Mouse (Mus musculus): Measurements from ENCODE around the gene Usp48. TPM values are rescaled to one million over a fixed set of nuclear protein-coding genes. Genes with fewer than 3 reads are reported as not detected.

Gene Usp48
- polyA plus RNA-seq, 1 experiment from 2014 or later, result 39.5 TPM

- no peak for ATAC-seq (ENCODE audit: insufficient number of reproducible peaks, insufficient read depth, low FRiP score, low read depth)
- WGBS, result 76% methylated on average over 10 of the region's 10 CpGs
- Histone ChIP-seq H3K4me1 (ENCODE audit: control insufficient read depth in 2 of 2, insufficient read depth in 2 of 2, low read length in 2 of 2) (peaks cover under 1 to 17% of the 10 kb centered on the region in 2 experiments), H3K4me3 (ENCODE audit: control insufficient read depth in 1 of 2, insufficient read depth in 1 of 2, low read depth in 1 of 2, low read length in 2 of 2) (no peak overlapping the region), H3K36me3 (ENCODE audit: control insufficient read depth, insufficient read depth, low read length) (no peaks in the 10 kb centered on the region), H3K4me2 (ENCODE audit: low read length) (no peak overlapping the region), H3K27me3 (ENCODE audit: control insufficient read depth, insufficient read depth, low read length) (peaks cover 4% of the 10 kb centered on the region), H3K9me3 (ENCODE audit: control insufficient read depth, low read length) (no peaks in the 10 kb centered on the region), H3K27ac (replicated peaks in 1 of 2; ENCODE audit: control insufficient read depth in 1 of 2, insufficient read depth in 1 of 2, low read depth in 2 of 2, low read length in 2 of 2) (no peak overlapping the region), H3K9ac (ENCODE audit: low read length) (no peak overlapping the region)
Observed at GRCm38 (mm10) chr4:137692107-137692902, 98.8 kb downstream of the Usp48 start.

GRCm38 (mm10) chr4:137695300-137695699 is 101.7 kb downstream of the Usp48 start:
- no peak overlapping the region for H3K27ac ChIP-seq (replicated peaks in 1 of 2; ENCODE audit: control insufficient read depth in 1 of 2, insufficient read depth in 1 of 2, low read depth in 2 of 2, low read length in 2 of 2)
- H3K9me3 ChIP-seq (ENCODE audit: control insufficient read depth, low read length), result no peaks in the 10 kb centered on the region
- no peak overlapping the region for H3K4me3 ChIP-seq (ENCODE audit: control insufficient read depth in 1 of 2, insufficient read depth in 1 of 2, low read depth in 1 of 2, low read length in 2 of 2)
- no peaks in the 10 kb centered on the region for H3K36me3 ChIP-seq (ENCODE audit: control insufficient read depth, insufficient read depth, low read length)
- ATAC-seq (ENCODE audit: insufficient number of reproducible peaks, insufficient read depth, low FRiP score, low read depth), result no peak
- 77% methylated on average over 8 of the region's 8 CpGs for WGBS
- no peak overlapping the region for H3K4me2 ChIP-seq (ENCODE audit: low read length)
- H3K4me1 ChIP-seq (ENCODE audit: control insufficient read depth in 2 of 2, insufficient read depth in 2 of 2, low read length in 2 of 2), result peaks cover 15 to 30% of the 10 kb centered on the region in 2 experiments
- no peak overlapping the region for H3K9ac ChIP-seq (ENCODE audit: low read length)
- peaks cover 4% of the 10 kb centered on the region for H3K27me3 ChIP-seq (ENCODE audit: control insufficient read depth, insufficient read depth, low read length)

DNA sequence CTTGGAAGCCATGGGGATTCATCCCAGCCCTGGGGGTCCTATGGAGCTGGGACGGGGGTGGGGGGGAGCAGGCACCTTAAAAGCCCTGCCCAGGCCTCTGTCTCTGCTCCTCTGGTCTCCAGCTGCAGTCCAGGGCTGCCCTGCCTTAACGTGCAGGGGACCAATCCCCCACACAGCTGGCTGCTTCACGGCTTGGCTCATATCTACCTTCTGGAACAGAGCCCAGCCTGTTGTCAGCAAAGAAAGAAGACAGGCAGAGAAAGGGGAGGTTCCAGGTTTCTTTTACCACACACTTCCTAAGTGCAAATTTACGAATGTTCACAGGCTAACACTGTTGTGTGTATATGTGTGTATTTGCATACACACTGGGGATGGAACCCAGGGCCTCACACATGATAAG is 102.3 kb downstream of the Usp48 start:
- Histone ChIP-seq H3K4me1 (ENCODE audit: control insufficient read depth in 2 of 2, insufficient read depth in 2 of 2, low read length in 2 of 2) (peaks cover 15 to 30% of the 10 kb centered on the region in 2 experiments), H3K9me3 (ENCODE audit: control insufficient read depth, low read length) (no peaks in the 10 kb centered on the region), H3K4me3 (ENCODE audit: control insufficient read depth in 1 of 2, insufficient read depth in 1 of 2, low read depth in 1 of 2, low read length in 2 of 2) (no peak overlapping the region), H3K36me3 (ENCODE audit: control insufficient read depth, insufficient read depth, low read length) (no peaks in the 10 kb centered on the region), H3K4me2 (ENCODE audit: low read length) (no peak overlapping the region), H3K27me3 (ENCODE audit: control insufficient read depth, insufficient read depth, low read length) (peaks cover 4% of the 10 kb centered on the region), H3K27ac (replicated peaks in 1 of 2; ENCODE audit: control insufficient read depth in 1 of 2, insufficient read depth in 1 of 2, low read depth in 2 of 2, low read length in 2 of 2) (no peak overlapping the region), H3K9ac (ENCODE audit: low read length) (no peak overlapping the region)
- ATAC-seq (ENCODE audit: insufficient number of reproducible peaks, insufficient read depth, low FRiP score, low read depth), result no peak
- 6% methylated on average over 4 of the region's 4 CpGs for WGBS

- Histone ChIP-seq H3K36me3 (ENCODE audit: control insufficient read depth, insufficient read depth, low read length) (no peaks in the 10 kb centered on the region), H3K27ac (replicated peaks in 1 of 2; ENCODE audit: control insufficient read depth in 1 of 2, insufficient read depth in 1 of 2, low read depth in 2 of 2, low read length in 2 of 2) (no peak overlapping the region), H3K4me3 (ENCODE audit: control insufficient read depth in 1 of 2, insufficient read depth in 1 of 2, low read depth in 1 of 2, low read length in 2 of 2) (no peak overlapping the region), H3K4me1 (ENCODE audit: control insufficient read depth in 2 of 2, insufficient read depth in 2 of 2, low read length in 2 of 2) (peaks cover 15 to 35% of the 10 kb centered on the region in 2 experiments), H3K4me2 (ENCODE audit: low read length) (no peak overlapping the region), H3K9ac (ENCODE audit: low read length) (no peak overlapping the region), H3K9me3 (ENCODE audit: control insufficient read depth, low read length) (no peaks in the 10 kb centered on the region), H3K27me3 (ENCODE audit: control insufficient read depth, insufficient read depth, low read length) (peaks cover 4% of the 10 kb centered on the region)
- 68% methylated on average over 13 of the region's 13 CpGs for WGBS
- no peak for ATAC-seq (ENCODE audit: insufficient number of reproducible peaks, insufficient read depth, low FRiP score, low read depth)
Observed at GRCm38 (mm10) chr4:137697156-137697885, 103.8 kb downstream of the Usp48 start.

GRCm38 (mm10) chr4:137698076-137698985 is 104.8 kb downstream of the Usp48 start:
- Histone ChIP-seq H3K4me3 (ENCODE audit: control insufficient read depth in 1 of 2, insufficient read depth in 1 of 2, low read depth in 1 of 2, low read length in 2 of 2) (no peak overlapping the region), H3K4me1 (ENCODE audit: control insufficient read depth in 2 of 2, insufficient read depth in 2 of 2, low read length in 2 of 2) (peaks cover 15 to 35% of the 10 kb centered on the region in 2 experiments), H3K9me3 (ENCODE audit: control insufficient read depth, low read length) (no peaks in the 10 kb centered on the region), H3K9ac (ENCODE audit: low read length) (no peak overlapping the region), H3K4me2 (ENCODE audit: low read length) (no peak overlapping the region), H3K27ac (replicated peaks in 1 of 2; ENCODE audit: control insufficient read depth in 1 of 2, insufficient read depth in 1 of 2, low read depth in 2 of 2, low read length in 2 of 2) (no peak overlapping the region), H3K27me3 (ENCODE audit: control insufficient read depth, insufficient read depth, low read length) (peaks cover 4% of the 10 kb centered on the region; the same call in 1 of the 2 replicates), H3K36me3 (ENCODE audit: control insufficient read depth, insufficient read depth, low read length) (no peaks in the 10 kb centered on the region)
- ATAC-seq (ENCODE audit: insufficient number of reproducible peaks, insufficient read depth, low FRiP score, low read depth), result peak; percentile 31; the same call in 1 of the 2 replicates
- 58% methylated on average over 7 of the region's 7 CpGs for WGBS

DNA sequence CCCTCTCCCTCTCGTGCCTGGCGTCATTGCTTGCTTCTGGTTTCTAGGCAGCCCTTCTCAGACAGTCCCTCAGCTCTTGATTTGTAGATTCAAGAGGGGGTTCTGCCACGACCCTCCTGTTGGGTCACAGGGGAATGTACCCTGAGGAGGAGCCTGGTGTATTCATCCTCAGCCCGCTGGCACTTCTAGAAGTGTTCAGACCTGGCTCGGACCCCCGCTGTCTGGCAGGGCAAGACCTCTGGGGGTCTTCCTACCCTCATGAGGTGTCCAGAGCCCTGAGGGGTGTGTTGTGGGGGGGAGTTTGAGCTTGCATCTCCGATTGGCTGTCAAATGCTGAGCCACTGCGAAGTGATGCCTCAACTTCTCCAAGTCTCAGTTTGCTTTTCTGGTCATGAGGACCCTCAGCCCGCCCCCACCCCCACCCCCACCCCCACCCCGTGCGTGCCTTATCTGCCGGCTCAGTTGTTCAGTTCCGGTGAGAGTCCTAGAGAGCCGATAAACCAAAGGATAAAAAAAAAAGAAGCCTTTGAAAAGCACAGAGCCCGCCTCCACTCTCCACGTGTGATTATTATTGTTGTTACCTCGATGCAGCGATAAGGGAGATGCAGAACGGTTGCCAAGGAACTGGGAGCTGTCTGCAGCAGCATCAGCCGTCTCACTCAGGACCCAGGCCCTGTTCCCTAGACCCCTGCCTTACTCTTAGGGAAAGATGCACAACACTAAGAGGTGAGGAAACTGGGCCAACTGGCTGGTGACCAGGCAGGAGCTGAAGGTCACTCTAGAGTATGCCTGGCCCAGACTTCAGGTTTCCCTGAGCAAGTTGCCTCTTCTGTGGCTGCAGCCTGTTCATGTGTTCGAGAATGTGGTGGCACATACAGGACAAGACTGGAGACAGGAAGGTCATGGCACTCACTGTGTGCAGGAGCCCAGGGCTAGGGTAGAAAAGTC is 106.0 kb downstream of the Usp48 start:
- 42% methylated on average over 21 of the region's 21 CpGs for WGBS
- H3K27ac ChIP-seq (replicated peaks in 1 of 2; ENCODE audit: control insufficient read depth in 1 of 2, insufficient read depth in 1 of 2, low read depth in 2 of 2, low read length in 2 of 2), result no peak overlapping the region
- ATAC-seq (ENCODE audit: insufficient number of reproducible peaks, insufficient read depth, low FRiP score, low read depth), result no peak
- H3K36me3 ChIP-seq (ENCODE audit: control insufficient read depth, insufficient read depth, low read length), result no peaks in the 10 kb centered on the region
- H3K27me3 ChIP-seq (ENCODE audit: control insufficient read depth, insufficient read depth, low read length), result peaks cover 4% of the 10 kb centered on the region; the same call in 1 of the 2 replicates
- H3K9ac ChIP-seq (ENCODE audit: low read length), result no peak overlapping the region
- H3K4me1 ChIP-seq (ENCODE audit: control insufficient read depth in 2 of 2, insufficient read depth in 2 of 2, low read length in 2 of 2), result peaks cover 15 to 35% of the 10 kb centered on the region in 2 experiments
- no peaks in the 10 kb centered on the region for H3K9me3 ChIP-seq (ENCODE audit: control insufficient read depth, low read length)
- no peak overlapping the region for H3K4me2 ChIP-seq (ENCODE audit: low read length)
- no peak overlapping the region for H3K4me3 ChIP-seq (ENCODE audit: control insufficient read depth in 1 of 2, insufficient read depth in 1 of 2, low read depth in 1 of 2, low read length in 2 of 2)
